Mouse (Mus musculus) left cerebral cortex, postnatal 10 days (tissue): ENCODE measurements around the gene Col5a1. TPM values are rescaled to one million over a fixed set of nuclear protein-coding genes. Genes with fewer than 3 reads are reported as not detected.

Experiments used
- DNase-seq, 2 experiments: peaks; one replicate each; pipeline ENCODE4 v3.0.0; 2021 to 2022; ENCODE audit warnings: low spot score in 2 of 2, mixed read lengths in 1 of 2; ENCODE audit errors: extremely low spot score in 1 of 2
- intact Hi-C: fragments of 180-260 bp; cut with DNase I; formaldehyde crosslinking; loops from one replicate; pipeline ENCODE4 v1.15.1; 2025
- total RNA-seq, 2 experiments: library from RNA; stranded (reverse); gene quantifications; 2 replicates each; pipeline ENCODE4 v1.2.3; 2021

The Col5a1 gene
- total RNA-seq, result 10 to 100 TPM; 10.4 to 13.1 TPM

DNA sequence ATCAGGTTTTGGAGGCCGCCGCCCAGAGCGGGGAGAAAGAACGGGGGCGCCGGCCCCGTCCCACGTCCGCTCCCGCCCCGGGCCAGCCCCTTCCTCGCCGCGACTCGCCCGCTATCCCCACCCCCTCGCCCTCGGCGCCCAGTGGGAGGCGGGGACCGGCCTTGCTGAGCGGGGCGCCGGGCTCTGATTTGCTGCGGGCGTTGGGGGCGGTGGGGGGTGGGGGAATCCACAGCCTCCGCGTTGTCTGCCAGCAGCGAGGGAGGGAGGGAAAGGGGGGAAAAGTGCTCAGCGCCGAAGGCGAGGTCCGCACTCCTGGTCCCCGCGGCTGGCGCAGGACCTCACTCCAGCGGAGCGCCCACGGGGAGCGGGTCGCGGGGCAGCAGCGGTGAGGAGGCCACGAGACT lies at the start of gene Col5a1:
Col5a1 (plus strand) TSS at position 278 of the 404 bp plus-strand sequence.
- intact Hi-C loops, result loop anchor here (2.0 to 10.0 kb wide), 2 partner anchors 113 to 331 kb away; no protein-coding TSS in a partner anchor
- peak in 1 of 2 experiments; percentile 89 for DNase-seq

DNA sequence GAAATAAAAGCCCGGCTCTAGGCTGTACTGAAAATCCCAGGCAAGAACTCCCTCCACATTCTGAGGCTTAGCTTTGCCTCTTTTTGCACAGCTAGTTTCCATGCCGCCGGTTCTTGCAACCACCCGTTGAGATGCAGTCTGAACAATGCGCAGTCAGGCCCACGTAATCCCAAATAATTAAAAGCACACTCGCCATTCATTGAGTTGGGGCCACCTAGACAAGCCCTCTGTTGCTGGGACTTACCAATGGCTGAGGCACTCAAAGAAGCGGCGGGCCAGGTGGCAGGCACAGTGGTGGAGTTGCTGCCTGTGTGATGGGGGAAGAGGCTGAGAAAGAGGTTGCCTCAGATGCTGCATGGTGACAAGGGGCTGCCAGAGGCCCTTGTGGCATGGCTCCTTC lies 48.1 kb upstream of the Col5a1 start:
- intact Hi-C loops, result no loop called here
- no peak for DNase-seq

DNA sequence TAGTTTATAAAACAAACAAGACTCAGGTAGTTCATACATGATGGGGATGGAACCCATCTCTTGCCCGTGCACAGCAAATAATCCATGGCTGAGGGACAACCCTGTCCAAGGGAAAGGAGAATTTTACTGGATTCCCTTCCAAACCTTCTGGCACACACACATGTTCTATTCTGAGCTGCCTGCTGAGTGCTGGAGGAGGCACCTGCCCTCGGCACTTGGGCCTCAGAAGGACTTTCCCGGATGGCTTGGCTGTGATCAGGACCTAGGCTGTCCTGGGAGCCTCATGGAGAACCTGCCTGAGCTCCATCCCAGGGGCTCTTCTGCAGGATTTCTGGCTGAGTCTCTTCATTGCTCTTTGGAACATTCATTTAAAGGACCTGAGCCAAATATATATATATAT lies 45.3 kb upstream of the Col5a1 start:
- DNase-seq, result no peak
- intact Hi-C loops, result no loop called here

DNA sequence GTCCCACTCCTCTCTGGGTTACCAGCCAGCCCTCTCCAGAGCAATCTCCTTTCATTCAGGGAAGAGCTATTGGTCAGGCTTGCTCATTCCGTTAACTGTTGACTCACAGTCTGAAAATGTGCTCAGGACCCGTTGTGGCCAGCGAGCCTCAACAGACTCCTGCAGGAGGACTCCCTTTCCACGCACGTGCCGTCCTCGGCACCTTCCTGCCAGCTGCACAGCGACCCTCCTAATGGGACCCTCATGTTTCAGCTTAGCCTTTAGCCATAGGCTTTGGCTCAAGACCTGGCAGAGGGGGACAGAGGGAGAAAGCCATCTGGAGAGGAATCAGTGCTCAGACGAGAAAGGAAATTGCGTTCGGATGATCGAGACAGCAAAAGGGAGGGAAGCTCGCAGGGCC lies 43.3 kb upstream of the Col5a1 start:
- intact Hi-C loops, result no loop called here
- no peak for DNase-seq

DNA sequence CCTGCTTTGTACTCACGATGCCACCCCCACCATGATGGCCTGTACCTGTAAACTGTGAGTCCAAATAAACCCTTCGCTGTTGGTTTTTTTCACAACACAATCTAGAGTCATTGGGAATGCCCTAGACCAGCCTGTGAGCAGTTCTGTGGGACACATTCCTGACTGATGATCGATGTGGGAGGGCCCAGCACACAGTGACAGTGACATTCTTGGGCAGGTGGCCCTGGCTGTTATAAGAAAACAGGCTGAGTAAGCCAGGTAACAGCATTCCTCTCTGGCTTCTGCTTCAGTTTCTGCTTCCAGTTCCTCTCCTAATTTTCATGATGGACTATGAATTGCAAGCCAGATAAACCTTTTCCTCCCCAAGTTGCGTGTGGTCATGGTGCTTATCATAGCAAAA lies 41.3 kb upstream of the Col5a1 start:
- intact Hi-C loops, result no loop called here
- DNase-seq, result no peak

DNA sequence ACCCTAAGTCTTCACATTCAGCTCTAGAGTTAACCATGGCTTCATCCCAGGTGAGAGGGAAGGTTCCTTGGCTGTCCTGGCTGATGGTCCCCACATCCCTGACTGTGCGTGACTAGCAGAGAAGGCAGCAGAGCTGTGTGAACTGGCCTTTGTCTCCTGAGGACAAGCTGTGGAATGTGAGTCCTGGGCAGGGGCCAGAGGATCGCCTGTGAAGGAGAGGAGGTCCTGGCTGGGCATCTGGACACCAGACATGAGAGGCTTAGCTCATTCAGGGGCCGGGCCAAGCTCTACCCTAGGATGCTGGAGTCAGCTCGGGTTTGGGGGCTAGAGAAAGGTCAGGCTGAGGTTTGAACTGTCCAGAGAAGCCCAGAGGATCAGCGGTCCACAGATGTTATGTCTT lies 39.2 kb upstream of the Col5a1 start:
- peak in 1 of 2 experiments; percentile 68 for DNase-seq
- intact Hi-C loops, result no loop called here

DNA sequence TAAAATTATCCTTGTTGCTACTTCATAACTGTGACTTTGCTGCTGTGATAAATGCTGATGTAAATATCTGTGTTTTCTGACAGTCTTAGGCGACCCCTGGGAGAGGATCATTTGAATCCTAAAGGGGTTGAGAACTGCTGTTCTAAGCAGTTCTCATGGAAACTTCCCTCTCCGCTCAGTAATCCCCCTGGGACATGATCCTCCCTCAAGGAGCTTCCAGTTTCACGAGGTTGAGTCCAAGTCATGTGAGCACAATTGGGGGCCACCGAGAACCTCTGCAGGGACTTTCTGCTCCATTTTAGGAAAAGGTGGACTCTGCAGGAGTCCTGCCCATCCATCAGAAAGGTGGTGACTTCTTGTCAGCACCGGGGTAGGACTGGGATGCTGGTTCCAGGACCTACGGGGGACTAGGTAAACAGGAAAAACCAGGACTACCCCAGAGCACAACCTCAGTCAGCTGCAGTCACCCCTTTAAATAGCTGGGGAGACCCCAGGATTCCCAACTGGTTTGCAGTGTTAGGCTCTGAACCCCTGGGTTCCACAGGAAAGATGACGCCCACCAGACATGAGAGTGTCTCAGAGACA lies 38.3 kb upstream of the Col5a1 start:
- intact Hi-C loops, result no loop called here
- no peak for DNase-seq

DNA sequence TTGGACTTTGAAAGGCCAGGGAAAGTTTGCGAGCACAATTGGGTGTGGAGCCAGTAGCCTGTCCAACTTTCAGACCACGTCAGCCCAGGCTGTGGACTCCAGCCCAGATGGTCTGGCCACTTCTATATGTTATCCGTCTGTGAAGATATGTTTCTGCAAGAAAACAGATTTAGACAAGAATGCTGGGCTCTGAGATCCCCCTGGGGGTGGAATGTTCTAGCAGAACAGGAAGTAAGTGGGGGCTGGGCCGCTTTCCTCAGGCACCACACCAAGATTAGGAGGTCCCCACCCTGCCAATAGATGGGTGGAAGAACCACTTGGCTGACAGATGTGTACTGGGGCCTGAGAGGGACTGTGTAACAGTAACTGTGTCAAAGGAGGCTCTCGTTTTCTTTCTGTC lies 37.8 kb upstream of the Col5a1 start:
- intact Hi-C loops, result no loop called here
- DNase-seq, result peak in 1 of 2 experiments; percentile 45

DNA sequence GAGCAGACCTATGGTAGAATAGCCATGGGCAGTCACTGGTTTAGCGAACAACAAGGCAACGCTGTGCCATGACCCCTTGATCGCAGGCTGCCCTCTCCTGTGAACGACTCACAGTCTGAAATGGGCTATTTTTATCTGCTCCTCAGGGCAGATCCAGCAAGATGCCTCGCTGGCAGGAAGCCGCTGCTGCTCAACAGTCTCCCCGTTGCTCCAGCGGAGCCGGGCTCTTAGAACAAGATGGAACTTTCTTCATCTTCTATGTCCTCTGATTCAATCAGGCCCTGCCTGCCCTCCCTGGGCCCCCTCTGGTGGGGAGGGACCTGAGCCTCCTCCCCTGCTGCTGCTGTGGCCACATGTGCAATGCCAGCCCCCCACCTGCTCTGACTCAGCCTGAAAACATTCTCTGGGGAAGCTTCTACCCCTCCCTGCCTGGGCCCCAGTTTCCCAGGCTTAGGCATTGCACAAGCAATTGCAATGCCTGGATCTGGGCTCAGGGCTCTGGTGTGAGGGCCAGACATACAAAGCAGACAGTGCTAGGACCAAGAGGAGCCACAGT lies 27.8 kb upstream of the Col5a1 start:
- intact Hi-C loops, result no loop called here
- DNase-seq, result peak in 1 of 2 experiments; percentile 48

DNA sequence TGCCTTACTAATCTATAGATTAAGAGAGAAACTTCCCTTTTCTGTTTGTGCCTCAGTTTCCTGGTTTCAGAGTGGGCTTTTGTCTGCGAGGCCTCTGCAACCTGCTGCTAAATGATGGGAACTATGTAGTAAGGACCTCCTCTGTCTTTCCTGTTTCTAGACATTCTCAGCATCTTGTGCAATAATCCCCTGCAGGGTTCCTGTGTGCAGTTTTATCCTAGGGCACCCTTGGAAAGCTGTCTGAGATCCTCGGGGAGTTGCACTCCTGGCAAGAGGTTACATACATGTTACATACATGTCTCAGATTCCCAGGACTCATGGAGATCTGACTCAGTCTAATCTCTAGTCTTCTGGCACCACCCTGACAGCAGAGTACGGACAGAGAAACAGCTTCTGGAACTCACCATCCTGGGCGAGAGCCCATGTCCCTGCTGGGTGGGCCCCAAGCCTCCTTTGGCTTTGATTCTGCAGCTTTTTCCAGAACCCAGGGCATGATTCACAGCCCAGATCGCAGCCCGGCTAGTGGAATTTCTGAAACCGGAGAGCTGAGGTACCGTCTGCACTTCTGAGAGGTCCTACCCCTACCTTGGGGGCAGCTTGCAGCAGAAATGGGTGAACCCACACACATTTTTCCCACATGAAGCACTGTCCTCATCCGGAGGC lies 24.5 kb upstream of the Col5a1 start:
- intact Hi-C loops, result no loop called here
- DNase-seq, result no peak

DNA sequence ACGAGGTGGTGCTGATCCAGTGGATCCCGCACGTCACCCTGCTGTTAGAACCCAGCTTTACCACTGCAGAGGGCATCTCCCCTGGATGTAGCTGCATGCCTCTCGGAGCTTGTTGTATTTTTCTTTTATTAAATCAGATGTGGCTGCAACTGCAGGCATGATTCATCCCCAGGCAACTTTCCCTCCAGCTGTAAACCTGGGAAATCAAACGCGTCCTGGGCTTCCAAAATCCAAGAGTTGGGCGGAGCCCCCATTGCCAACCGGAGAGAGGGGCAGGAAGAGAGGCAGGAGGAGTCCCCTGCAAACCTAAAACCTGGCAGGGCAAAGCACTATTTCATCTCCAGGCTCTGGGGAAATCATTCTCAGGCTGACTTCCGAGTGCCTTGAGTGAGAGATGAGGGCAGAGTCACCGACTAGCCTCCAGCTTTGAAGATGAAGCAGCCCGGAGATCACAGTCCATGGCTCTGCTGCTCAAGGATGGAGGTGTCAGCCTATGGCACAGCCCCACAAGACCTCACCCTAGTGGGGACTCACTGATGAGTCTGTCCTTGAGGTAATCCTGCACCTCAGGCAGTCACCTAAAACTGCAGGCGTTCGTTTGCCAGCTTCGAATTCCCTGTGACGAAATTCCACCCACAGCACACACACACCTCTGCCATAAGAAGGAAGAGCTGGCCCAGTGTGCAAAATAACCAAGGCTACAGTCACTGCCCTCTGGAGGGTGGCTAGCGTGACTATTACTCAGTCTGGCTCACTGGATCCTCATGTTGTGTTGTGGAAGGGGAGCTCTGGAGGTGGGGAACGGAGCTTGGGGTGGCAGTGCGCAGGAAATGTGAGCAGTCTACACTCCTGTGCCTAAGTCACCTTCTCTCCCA lies 21.5 kb upstream of the Col5a1 start:
- DNase-seq, result no peak
- intact Hi-C loops, result no loop called here

DNA sequence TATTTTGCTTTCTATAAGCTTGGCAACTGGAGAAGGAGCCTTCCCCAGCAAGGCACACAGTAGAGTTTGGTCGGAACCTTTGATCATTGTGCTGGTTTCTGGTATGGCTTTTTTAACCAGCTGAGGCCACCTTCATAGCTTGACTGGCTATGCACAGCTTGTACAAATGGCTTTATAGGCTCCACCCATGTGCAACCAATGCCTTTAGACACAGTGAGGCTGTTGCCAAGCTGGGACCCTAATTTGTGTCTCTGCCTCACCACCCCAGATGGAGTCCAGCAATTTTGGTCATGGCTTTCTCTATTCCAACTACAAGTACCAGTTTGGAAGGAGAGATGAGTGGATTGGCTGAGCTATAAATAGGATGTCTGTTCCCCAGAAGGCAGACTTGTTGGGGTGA lies 15.6 kb upstream of the Col5a1 start:
- DNase-seq, result no peak
- intact Hi-C loops, result no loop called here

DNA sequence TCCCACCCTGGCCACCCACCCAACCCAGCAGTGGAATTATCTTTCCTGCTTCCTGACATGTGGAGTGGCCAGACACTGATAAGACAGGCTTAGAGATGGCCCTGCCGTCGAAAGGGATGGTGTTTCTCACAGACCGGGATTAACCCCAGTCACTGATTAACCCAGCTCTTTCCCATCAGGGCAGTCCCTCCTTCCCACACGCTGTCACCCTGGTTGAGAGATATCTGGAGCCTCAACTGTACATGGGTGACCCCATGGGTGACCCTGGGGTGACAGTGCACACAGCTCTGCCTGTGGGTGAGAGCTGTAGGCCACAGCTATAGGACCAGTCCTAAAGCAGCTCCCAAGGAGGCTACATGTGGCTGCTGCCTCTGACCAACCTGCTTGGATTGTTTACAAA lies 15.2 kb upstream of the Col5a1 start:
- no peak for DNase-seq
- intact Hi-C loops, result no loop called here

DNA sequence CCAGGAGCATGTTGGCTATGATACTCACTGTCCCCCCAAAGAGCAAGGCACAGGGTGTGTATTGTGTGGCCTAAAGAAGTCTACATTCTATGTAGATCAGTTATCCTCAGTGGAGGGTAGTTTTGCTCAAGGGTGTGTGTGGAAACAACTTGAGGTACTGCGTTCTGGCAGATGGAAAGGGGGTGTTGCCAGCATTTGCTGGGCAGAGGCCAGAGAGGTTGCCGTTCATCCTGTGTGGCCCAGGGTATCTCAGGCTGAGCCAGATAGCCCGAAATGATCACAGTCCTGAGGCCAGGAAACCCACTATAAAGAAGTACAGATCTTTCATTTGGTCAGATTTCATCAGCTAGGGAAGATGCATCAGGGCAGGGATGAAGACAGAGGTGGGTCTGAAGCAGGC lies 13.9 kb upstream of the Col5a1 start:
- intact Hi-C loops, result no loop called here
- no peak for DNase-seq

DNA sequence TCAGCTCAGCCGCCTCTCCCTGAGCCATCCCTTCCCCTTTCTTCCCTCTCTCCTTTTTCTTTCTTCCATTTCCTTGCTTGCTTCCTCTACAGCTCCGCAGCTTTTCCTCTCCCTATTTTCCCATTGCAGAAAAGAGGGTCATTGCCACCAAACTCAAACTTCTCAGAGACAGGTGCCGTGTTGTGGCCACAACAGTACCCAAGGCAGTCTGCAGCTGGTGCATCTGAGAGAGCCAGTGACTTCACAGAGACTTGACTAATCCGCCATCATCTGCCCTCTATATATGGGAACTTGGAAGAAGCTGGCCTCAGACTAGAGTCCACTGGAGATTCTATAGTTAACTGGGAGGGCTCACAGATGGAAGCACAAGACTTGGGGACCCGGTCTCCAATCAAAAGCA lies 13.2 kb upstream of the Col5a1 start:
- intact Hi-C loops, result no loop called here
- no peak for DNase-seq

DNA sequence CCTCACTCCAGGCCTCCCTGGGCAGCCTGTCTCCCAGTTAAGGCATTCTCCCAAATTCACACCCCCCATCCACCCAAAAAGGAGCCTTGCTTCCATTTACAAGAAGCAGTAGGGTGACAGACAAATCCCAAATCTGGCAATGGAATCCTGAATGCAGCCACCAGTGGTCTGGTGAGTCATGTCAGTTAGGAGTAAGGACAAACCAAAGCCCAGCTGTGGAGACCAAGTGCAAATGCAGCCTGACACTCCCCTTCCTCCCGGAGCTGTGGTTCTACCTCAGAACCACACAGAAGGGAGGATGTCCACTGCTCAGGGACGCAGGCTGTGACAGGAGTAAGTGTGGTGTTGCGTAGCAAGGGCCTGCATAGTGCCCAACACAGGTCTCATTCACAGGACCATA lies 11.6 kb upstream of the Col5a1 start:
- no peak for DNase-seq
- intact Hi-C loops, result no loop called here

DNA sequence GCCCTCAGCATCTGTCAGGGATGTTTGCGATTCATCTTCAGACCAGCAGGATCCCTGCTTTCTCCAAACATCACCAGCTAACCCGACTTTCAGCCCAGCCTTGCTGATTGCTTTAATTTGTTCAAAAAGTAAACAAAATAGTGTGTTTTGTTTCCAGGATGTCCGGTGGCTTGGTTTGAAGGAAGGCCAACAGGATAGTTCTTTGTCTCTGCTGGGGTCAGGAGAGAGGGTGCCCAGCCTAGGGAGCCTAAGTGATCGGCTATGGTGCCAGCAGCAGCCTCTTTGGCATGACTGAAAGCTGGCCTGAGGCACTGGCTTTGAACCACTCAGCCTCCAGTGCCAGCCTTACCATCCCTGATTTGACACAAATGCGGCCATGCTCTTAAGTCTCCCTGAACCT lies 11.0 kb upstream of the Col5a1 start:
- no peak for DNase-seq
- intact Hi-C loops, result no loop called here

DNA sequence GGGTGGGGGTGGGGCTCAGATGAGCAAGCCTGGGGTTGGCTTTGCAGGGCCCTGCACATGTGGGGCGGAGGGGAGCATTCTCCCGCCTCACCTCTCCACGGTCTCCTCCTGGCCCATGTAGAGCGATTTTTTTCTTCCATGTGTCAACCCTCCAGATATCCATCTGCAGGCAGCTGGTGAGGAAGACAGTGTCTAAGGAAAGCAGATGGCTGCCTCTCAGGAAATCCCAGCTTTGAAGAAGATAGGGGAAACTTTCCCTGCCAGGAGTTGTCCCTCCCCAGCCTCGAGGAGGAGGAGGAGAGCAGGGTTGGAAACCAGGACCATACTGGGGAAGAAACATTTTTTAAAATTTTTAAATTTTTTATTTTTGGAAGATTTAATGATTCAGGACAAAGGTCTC lies 10.4 kb upstream of the Col5a1 start:
- intact Hi-C loops, result no loop called here
- no peak for DNase-seq

DNA sequence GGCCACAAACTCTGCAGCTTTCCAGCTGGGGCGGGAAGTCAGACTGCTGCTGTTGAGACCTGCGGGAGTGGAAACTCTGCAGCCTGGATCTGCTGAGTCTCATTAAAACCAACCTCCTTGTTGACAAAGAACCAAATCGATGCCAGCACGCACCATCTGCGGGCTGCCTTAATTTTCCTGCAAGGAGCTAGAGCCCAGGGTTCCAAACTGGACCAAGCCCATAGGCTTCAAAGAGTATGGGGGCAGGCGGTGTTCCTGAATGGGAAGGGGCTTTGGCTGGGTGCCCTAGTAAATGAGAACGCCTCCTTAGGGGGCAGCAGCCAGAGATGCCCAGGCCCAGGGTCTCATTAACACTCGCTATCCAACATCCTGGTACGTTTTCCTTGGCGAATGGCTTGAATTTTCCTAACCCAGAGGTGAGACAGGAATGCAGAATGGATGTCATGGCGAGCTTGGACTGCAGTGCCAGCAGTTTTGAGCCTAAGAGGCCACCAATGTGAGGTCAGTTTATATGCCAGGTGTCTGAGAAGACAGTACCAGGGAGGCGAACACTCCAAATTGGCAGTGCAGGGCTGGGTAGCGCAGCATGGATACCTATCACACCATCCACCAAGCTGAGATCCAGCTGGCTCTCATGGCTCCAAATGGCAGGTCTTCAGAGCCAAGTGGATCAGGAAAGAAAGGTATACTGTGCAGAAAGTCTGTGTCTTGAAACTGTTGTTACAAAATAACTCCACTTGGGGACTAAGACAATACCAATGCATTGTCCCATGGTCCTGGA lies 9.3 kb upstream of the Col5a1 start:
- no peak for DNase-seq
- intact Hi-C loops, result no loop called here
